Mouse (Mus musculus) splenic B cell, adult 2 months (primary cell): ENCODE data around the gene Mgst3.
"Not testable (repeated sequence)": the region's sequence is repeated elsewhere in the genome, so short reads cannot be mapped to it uniquely, and the experiment has no call there.

Experiments
- DNase-seq: peaks from one replicate; pipeline ENCODE4 v3.0.0-alpha.2; 2011; ENCODE audit warnings: low read depth, low spot score
- H3K27me3 ChIP-seq: 2 replicates; pipeline ENCODE4 v1.6.1; 2012; ENCODE audit warnings: mild to moderate bottlenecking, low read length, moderate library complexity, mixed read lengths; ENCODE audit not compliant: control insufficient read depth, poor library complexity, insufficient read depth, severe bottlenecking
- H3K36me3 ChIP-seq: 2 replicates; pipeline ENCODE4 v1.6.1; 2012; ENCODE audit warnings: mild to moderate bottlenecking, low read length, moderate library complexity, mixed read lengths; ENCODE audit not compliant: control insufficient read depth, poor library complexity, insufficient read depth, severe bottlenecking

Mgst3 gene

DNA sequence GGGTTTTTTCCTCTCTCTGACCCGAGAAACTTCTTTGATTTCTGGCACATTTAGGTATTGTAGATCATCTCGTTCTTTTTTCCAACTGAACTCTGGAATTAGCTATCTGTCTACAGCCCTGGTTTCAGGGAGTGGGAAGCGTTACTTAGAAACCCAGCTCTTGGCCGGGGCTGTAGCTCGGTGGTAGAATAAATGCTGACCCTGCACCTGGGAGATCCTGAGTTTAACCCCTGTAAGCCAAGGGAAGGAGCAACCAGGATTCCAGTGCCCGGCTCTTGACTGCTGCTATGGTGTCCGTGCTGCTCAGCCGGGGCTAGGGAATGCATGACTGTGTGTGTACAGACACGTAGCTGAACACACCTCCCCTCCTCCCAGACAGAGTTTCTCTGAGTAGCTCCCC is 34.9 kb downstream of the Mgst3 start:
- H3K36me3 ChIP-seq: peaks cover 20% of the 10 kb centered on the region
- DNase-seq: no peak
- H3K27me3 ChIP-seq: no peaks in the 10 kb centered on the region

DNA sequence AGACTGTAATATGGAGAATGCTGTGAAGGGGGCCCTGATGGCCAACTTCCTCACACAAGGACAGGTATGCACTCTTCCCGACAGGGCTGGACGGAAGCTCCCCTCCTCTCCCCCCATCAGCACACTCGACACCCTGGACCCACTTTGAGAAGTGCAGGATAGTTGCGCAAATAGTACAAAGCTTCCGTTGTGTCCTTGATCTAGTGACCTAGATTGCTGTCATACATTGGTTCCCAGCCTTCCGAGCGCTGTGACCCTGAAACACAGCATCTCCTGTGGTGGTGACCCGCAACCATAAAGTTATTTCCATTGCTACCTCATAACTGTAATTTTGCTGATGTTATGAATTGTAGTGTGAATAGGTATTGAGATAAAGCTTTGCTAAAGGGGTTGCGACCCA is 36.3 kb downstream of the Mgst3 start:
- H3K36me3 ChIP-seq: peaks cover 20% of the 10 kb centered on the region
- DNase-seq: no peak
- H3K27me3 ChIP-seq: no peaks in the 10 kb centered on the region

DNA sequence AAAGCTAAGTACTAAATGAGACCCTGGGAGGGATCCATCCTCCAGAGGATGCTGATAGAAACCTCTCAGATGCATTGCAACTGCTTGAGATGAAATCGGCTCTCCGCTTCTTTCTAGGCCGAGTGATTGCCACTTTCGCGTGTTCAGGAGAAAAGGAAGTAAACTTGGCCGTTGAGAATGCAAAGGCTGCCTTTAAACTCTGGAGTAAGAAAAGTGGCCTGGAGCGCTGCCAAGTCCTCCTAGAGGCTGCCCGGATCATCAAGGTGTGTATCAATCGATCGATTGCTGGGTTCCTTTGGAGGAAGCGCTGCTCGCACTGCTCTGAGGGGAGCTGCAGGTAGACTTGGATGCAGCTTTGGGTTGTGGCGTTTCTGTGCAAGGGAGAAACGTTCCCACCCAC is 41.2 kb downstream of the Mgst3 start:
- peaks cover 10% of the 10 kb centered on the region for H3K36me3 ChIP-seq
- H3K27me3 ChIP-seq: no peaks in the 10 kb centered on the region
- DNase-seq: no peak

DNA sequence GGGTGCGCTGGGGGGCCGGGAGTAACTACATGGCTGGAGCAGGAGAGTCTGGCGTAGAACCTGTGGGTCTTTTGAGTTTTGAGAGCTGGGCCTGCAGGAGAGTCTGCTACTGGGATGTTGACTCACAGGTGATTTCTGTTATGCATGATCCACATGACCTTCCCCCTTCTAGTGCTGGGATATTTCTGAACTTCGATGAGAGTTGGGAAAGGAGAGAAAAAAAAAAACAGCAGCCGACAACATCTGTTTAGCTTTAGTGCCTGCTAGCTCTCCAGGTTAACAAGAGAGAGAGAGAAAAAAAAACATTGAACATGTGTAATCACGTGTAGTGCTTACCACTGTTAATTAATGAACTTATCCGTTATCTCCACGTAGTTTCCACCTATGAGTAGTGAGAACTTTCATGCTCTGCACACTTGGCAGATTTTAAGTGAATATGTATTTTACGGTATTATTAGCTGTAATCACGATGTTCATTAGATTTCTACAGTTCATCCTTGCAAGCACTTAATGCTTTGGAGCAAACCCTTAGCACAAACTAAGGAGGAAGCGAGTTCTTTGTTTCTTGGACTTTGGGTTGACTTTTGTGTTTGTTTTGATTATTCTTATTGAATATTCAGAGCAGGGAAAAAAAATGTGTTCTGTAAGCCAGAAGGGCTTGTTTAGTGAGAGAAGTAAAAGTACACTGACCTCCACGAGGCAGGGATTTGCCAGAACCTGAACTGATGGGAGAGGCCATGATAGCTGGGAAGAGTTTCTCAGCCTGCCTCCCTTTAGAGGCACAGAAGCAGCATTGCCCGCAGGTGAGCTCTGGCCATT is 42.8 kb downstream of the Mgst3 start:
- H3K27me3 ChIP-seq: no peaks in the 10 kb centered on the region

DNA sequence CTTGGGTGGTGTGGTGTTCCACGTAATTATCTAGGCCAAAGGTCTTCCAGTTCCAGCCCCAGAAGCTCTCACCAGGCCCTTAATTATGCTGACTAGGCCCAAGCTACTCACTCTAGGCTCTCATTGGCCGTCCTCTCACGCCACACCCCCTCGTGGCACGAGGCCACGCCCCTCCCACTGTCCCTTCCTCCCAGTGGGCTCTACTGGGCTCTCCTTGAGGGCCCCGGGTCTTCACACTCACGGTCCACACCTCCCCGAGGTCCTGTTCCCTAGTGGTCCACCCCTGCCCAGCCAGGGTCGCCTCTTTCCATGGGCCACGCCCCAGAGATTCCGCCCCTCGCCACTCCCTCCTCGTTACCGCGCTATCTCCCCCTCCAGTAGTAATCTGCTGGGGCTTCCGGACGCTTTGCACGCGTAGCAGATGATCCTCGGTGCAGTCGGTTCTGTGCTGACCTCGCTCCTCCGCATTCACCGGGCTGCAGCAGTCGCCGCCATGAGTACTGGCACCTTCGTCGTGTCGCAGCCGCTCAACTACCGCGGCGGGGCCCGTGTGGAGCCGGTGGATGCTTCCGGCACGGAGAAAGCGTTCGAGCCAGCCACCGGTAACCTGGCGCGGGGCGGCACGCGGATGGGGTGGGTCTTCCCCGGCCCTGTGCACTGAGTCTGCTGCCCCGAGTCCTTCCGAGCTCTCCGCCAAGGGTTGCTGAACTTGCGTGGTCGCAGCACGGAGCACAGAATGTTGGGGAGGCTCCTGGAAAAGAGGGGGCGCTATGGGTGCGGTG is 43.6 kb downstream of the Mgst3 start, which contains the start of gene Aldh9a1:
TSS of gene Aldh9a1 (plus strand) at position 177 of the 782 bp plus-strand sequence.
- Histone ChIP-seq H3K36me3 (peaks cover 7% of the 10 kb centered on the region), H3K27me3 (no peaks in the 10 kb centered on the region)
- peak; percentile 83 for DNase-seq

More for the DNA sequence above, 42.8 kb downstream of the Mgst3 start:
- peaks cover 7% of the 10 kb centered on the region for H3K36me3 ChIP-seq
- no peak for DNase-seq

DNA sequence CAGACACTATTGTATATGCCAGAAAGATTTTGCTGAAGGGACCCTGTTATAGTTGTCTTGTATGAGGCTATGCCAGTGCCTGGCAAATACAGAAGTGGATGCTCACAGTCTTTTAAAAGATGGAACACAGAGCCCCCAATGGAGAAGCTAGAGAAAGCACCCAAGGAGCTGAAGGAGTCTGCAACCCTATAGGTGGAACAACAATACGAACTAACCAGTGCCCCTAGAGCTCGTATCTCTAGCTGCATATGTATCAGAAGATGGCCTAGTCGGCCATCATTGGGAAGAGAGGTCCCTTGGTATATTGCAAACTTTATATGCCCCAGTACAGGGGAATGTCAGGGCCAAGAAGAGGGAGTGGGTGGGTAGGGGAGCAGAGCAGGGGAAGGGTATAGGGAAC is 44.4 kb downstream of the Mgst3 start:
- peak; percentile 30 for DNase-seq
- H3K36me3 ChIP-seq, H3K27me3 ChIP-seq: not testable (repeated sequence)

DNA sequence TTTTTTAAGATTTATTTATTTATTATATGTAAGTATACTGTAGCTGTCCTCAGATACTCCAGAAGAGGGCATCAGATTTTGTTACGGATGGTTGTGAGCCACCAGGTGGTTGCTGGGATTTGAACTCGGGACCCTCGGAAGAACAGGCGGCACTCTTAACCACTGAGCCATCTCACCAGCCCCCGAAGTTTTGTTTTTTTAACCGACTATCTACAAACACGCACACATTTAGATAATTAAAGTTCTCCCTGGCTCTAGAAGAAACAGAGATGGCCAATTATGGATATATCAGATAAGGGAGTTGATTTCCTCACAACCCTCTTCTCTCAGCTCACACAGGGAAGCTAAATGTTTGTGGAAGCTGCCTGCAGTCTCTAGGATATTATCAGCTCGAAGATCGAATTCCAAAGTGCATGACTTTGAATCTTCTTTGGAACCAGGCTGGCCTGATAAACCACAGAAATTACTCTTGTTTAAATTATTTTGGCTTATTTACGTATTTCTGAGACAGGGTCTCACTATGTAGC is 47.6 kb downstream of the Mgst3 start:
- DNase-seq, H3K36me3 ChIP-seq, H3K27me3 ChIP-seq: not testable (repeated sequence)

DNA sequence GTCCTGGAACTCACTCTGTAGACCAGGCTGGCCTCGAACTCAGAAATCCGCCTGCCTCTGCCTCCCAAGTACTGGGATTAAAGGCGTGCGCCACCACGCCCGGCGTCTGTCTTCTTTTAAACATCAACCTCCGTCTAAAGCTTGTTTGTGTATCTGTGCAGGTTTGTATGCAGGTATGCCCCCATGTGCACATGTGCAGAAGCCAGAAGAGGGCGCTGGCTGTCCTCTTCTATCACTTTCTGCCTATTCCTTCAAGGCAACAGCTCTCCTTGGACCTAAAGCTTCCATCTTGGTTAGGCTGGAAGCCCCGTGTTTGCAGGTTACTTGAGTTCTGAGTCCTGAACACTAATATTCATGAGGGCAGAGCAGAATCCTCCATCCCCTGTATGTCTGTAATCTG is 50.8 kb downstream of the Mgst3 start:
- Histone ChIP-seq H3K27me3 (no peaks in the 10 kb centered on the region), H3K36me3 (no peaks in the 10 kb centered on the region)
- DNase-seq: no peak

DNA sequence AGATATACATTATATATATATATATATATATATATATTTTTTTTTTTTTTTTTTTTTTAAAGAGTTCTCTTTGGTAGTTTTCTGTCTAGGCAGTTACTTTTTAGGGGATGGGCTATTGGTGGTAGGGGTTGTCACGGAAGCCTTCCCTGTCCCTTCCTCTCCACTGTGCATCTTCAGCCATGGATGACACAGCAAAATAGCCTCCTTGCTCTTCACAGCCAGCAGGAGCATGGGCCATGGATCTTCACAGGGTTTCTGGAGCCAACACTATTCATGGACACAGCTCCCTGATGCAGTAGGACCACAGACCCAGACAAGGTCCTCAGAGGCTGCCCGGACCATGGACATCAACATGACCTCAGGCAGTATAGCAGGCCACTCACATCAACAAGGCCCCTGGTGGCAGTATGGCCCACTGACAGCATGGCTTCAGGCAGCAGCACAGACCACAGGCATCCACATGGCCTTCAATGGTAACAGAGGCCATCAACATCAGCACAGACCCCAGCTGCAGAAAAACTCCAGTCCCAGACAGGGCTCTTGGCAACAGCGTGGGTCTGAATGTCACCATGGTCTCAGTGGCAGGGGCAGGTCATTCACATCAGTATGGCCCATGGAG is 52.6 kb downstream of the Mgst3 start:
- no peaks in the 10 kb centered on the region for H3K36me3 ChIP-seq
- no peak for DNase-seq
- H3K27me3 ChIP-seq: no peaks in the 10 kb centered on the region

DNA sequence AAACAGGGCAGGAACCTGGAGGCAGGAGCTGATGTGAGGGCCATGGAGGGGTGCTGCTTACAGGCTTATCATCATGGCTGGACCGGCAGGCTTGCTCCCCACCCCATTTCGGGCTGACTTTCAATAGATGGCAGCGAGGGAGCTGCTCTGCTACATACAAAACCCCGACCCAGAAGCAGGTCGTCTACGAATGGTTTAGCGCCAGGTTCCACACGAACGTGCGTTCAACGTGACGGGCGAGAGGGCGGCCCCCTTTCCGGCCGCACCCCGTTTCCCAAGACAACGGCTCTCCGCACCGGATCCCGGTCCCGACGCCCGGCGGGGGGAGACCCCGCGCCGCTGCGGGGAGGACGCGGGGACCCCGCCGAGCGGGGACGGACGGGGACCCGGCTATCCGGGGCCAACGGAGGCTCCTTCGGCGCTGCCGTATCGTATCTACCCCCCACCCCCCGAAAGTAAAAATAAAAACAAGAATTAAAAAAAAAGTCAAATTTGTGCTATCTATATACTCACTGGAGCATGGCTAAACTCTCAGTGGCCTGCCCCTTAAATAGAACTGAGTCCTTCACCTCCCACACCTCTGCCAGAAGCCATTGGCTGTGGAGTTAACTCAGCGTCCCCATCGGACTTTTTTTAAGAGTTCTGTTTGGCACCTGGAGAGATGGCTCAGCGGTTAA is 53.4 kb downstream of the Mgst3 start:
- no peaks in the 10 kb centered on the region for H3K27me3 ChIP-seq
- peak; percentile 27 for DNase-seq
- no peaks in the 10 kb centered on the region for H3K36me3 ChIP-seq

DNA sequence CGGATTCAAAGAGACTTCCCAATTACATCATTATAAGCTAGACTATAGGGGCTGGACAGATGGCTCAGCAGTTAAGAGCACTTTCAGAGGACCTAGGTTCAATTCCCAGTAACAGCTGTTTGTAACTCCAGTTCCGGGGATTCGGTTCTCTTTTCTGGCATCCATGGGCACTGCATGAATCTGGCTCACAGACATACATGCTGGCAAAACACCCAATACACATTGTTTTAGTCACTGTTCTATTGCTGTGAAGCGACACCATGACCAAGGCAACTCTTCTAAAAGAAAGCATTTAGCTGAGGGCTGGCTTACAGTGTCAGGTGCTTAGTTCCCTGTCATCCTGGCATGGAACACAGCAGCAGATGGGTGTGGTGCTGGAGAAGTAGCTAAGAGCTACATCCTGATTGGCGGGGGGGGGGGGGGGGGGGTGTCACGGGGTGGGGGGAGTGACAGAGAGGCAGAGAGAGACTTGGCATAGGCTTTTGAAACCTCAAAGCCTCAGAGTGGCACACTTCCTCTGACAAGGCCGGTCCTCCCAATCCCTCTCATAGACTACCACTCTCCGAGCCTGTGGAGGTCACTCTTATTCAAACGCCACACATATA is 54.4 kb downstream of the Mgst3 start:
- DNase-seq: peak; percentile 56
- Histone ChIP-seq H3K27me3 (no peaks in the 10 kb centered on the region), H3K36me3 (no peaks in the 10 kb centered on the region)

DNA sequence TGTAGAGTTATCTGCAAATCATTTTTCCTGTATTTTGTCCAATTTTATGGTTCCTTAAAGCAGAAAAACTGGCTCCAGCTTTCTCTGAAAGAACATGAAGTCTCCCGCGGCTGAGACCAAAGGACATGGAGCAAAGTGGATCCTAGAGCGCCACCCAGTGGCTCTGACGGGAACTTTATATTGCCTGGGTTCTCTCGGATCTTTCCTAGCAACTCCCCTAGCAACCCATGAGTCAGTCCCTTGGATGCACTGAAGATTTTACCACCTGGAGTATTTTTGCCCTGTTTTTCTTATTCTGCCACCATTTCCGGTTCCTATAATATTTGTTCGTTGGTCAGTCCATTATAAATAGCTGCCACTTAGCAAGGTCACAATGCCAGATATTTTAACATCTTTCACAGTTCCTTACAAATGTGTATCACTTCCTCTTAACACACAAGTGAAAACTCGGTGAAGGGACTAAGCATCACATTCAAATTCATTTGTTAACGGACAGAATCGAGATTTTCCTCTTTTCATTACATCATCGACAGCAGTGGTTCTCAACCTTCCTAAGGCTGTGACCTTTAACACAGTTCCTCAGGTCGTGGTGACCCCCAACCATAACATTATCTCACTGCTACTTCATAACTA is 56.1 kb downstream of the Mgst3 start:
- no peaks in the 10 kb centered on the region for H3K36me3 ChIP-seq
- DNase-seq: peak; percentile 87
- no peaks in the 10 kb centered on the region for H3K27me3 ChIP-seq

DNA sequence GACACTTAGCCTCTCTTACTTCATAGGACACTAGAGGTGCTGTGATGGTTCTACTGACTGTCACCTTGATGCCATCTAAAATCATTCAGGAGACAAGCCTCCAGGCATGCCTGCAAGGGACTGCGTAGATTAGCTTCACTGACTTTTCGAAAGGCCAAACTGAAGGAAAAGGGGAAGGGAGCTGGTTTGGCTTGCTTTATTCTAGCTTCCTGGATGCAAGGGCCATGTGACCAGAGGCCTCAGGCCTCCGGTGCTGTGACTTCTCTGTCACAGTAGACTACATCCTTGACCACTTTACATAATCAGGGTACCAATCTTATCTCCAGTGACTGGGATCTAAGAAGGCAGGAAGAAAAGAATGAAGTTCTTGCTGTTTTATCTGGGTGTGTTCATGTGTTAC is 57.2 kb downstream of the Mgst3 start:
- DNase-seq: no peak
- no peaks in the 10 kb centered on the region for H3K27me3 ChIP-seq
- H3K36me3 ChIP-seq: peaks cover 2% of the 10 kb centered on the region; the same call in 1 of the 2 replicates

DNA sequence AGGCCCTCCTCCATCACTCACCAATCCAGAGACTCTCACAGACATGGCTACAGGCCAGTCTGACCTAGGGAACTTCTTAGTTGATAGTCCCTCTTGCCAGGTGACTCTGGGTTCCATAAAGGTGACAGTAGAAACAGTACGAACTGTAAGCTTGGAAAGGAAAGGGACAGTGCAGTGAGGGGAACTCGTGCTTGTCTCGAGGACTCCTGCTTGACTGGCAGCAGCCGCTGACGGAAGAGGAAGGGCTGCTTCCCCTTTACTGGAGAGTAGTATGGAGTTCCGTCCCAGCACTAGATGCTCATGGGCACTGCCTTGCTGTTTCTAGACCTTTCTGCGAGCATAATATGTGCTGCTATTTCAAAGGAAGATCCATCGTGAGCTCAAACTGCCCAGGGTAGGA is 62.5 kb downstream of the Mgst3 start:
- Histone ChIP-seq H3K27me3 (no peaks in the 10 kb centered on the region), H3K36me3 (peaks cover 11% of the 10 kb centered on the region)
- DNase-seq: no peak
